Mouse (Mus musculus) neural tube, embryonic 12.5 days (tissue): ENCODE measurements at regions not wholly inside any gene's neighbourhood (a gene's known extent, or its start where the extent isn't known, plus 50 kb on each side); places are given as distances from the start of the nearest gene placed in this dataset.
"Not testable (repeated sequence)": the region's sequence is repeated elsewhere in the genome, so short reads cannot be mapped to it uniquely, and the experiment has no call there.

ENCODE experiments used
- ATAC-seq: fragments of 200-750 bp; cut with Nextera tagmentation; 2 replicates; pipeline ENCODE4 v1.8.0; 2017; ENCODE audit warnings: low read depth, mild to moderate bottlenecking, moderate TSS enrichment, moderate library complexity; ENCODE audit not compliant: low FRiP score
- H3K27ac ChIP-seq: fragments of 300-500 bp; sonication (generic); 2 replicates; pipeline ENCODE4 v1.5.1; 2016
- H3K27me3 ChIP-seq: fragments of 300-500 bp; sonication (generic); replicated peaks from 2 replicates; pipeline ENCODE4 v1.6.1; 2016; ENCODE audit warnings: mild to moderate bottlenecking
- H3K36me3 ChIP-seq: fragments of 300-500 bp; sonication (generic); 2 replicates; pipeline ENCODE4 v1.6.1; 2016; ENCODE audit warnings: mild to moderate bottlenecking
- H3K4me1 ChIP-seq: fragments of 300-500 bp; sonication (generic); 2 replicates; pipeline ENCODE4 v1.6.1; 2016
- H3K4me2 ChIP-seq: fragments of 300-500 bp; sonication (generic); replicated peaks from 2 replicates; pipeline ENCODE4 v1.6.1; 2016; ENCODE audit warnings: mild to moderate bottlenecking
- H3K4me3 ChIP-seq: fragments of 300-500 bp; sonication (generic); 2 replicates; pipeline ENCODE4 v1.5.1; 2016
- H3K9ac ChIP-seq: fragments of 300-500 bp; sonication (generic); 2 replicates; pipeline ENCODE4 v1.6.1; 2016; ENCODE audit warnings: mild to moderate bottlenecking
- H3K9me3 ChIP-seq: fragments of 300-500 bp; sonication (generic); 2 replicates; pipeline ENCODE4 v1.6.1; 2016; ENCODE audit warnings: mild to moderate bottlenecking
- WGBS: fragments of 180-500 bp; shearing (Covaris S2); methylation state at CpG from one replicate; pipeline ENCODE4 v1.1.7; 2016; 5-methylcytosine and 5-hydroxymethylcytosine counted together

- Histone ChIP-seq H3K4me2 (no peak overlapping the region), H3K9ac (no peak overlapping the region), H3K9me3 (no peaks in the 10 kb centered on the region), H3K4me1 (no peaks in the 10 kb centered on the region), H3K27me3 (no peaks in the 10 kb centered on the region), H3K4me3 (no peak overlapping the region), H3K27ac (no peak overlapping the region), H3K36me3 (no peaks in the 10 kb centered on the region)
- ATAC-seq = no peak
Observed at GRCm38 (mm10) chr8:42442786-42443185, 698.5 kb downstream of the Triml1 start.

GRCm38 (mm10) chr8:42402632-42403031, 738.7 kb downstream of the Triml1 start:
- no peaks in the 10 kb centered on the region for H3K27me3 ChIP-seq
- H3K4me1 ChIP-seq = no peaks in the 10 kb centered on the region
- H3K9me3 ChIP-seq = no peaks in the 10 kb centered on the region
- no peak overlapping the region for H3K4me3 ChIP-seq
- ATAC-seq = no peak
- no peaks in the 10 kb centered on the region for H3K36me3 ChIP-seq
- no peak overlapping the region for H3K4me2 ChIP-seq
- H3K9ac ChIP-seq = no peak overlapping the region
- H3K27ac ChIP-seq = no peak overlapping the region
- WGBS = 37% methylated on average over 2 of the region's 2 CpGs

- Histone ChIP-seq H3K4me2 (no peak overlapping the region), H3K9me3 (no peaks in the 10 kb centered on the region), H3K4me1 (no peaks in the 10 kb centered on the region), H3K27ac (no peak overlapping the region), H3K27me3 (no peaks in the 10 kb centered on the region), H3K4me3 (no peak overlapping the region), H3K9ac (no peak overlapping the region), H3K36me3 (no peaks in the 10 kb centered on the region)
- no peak for ATAC-seq
- WGBS = 91% methylated on average over 3 of the region's 3 CpGs
Observed at GRCm38 (mm10) chr8:42396886-42397285, 744.4 kb downstream of the Triml1 start.

- Histone ChIP-seq H3K4me2 (no peak overlapping the region), H3K9me3 (no peaks in the 10 kb centered on the region), H3K36me3 (no peaks in the 10 kb centered on the region), H3K4me1 (no peaks in the 10 kb centered on the region), H3K27ac (no peak overlapping the region), H3K4me3 (no peak overlapping the region), H3K27me3 (no peaks in the 10 kb centered on the region), H3K9ac (no peak overlapping the region)
- ATAC-seq = no peak
- 56% methylated on average over 3 of the region's 3 CpGs for WGBS
Observed at GRCm38 (mm10) chr8:42388816-42389215, 752.5 kb downstream of the Triml1 start.

- H3K36me3 ChIP-seq = no peaks in the 10 kb centered on the region
- no peaks in the 10 kb centered on the region for H3K27me3 ChIP-seq
- no peak overlapping the region for H3K27ac ChIP-seq
- ATAC-seq = no peak
- no peak overlapping the region for H3K4me3 ChIP-seq
- no peaks in the 10 kb centered on the region for H3K4me1 ChIP-seq
- H3K4me2 ChIP-seq = no peak overlapping the region
- no peak overlapping the region for H3K9ac ChIP-seq
- no peaks in the 10 kb centered on the region for H3K9me3 ChIP-seq
- WGBS = 74% methylated on average over 3 of the region's 3 CpGs
Observed at GRCm38 (mm10) chr8:42348073-42348603, 793.1 kb downstream of the Triml1 start.

DNA sequence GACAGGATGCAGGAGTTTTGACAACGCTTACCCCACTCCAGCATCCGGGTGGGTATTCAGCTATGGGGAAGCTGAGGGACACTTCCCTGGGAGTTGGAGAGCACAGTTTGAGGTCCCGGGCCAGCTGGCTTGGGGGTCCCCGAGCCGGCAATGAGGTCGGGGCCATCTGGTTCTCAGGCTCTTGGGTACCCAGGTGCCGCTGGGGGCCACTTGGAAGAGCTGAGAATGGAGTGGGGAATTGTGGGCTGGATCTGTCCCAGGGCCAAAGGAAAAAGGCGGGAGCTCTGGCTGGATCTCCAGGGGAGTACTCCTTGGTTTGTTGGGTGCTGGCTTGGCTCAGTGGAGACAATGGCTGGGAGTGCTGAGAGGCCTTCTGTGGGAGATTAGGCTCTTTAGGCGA, 806.6 kb downstream of the Triml1 start:
- no peak overlapping the region for H3K4me3 ChIP-seq
- H3K9me3 ChIP-seq = no peaks in the 10 kb centered on the region
- H3K9ac ChIP-seq = no peak overlapping the region
- no peak overlapping the region for H3K4me2 ChIP-seq
- no peaks in the 10 kb centered on the region for H3K36me3 ChIP-seq
- no peaks in the 10 kb centered on the region for H3K27me3 ChIP-seq
- WGBS = 92% methylated on average over 9 of the region's 9 CpGs
- no peaks in the 10 kb centered on the region for H3K4me1 ChIP-seq
- no peak for ATAC-seq
- H3K27ac ChIP-seq = no peak overlapping the region

GRCm38 (mm10) chr8:42324663-42325062, 816.6 kb downstream of the Triml1 start:
- H3K36me3 ChIP-seq = no peaks in the 10 kb centered on the region
- H3K9me3 ChIP-seq = no peaks in the 10 kb centered on the region
- H3K9ac ChIP-seq = no peak overlapping the region
- no peaks in the 10 kb centered on the region for H3K27me3 ChIP-seq
- no peak overlapping the region for H3K4me2 ChIP-seq
- H3K27ac ChIP-seq = no peak overlapping the region
- H3K4me3 ChIP-seq = no peak overlapping the region
- WGBS = 82% methylated on average over 4 of the region's 4 CpGs
- ATAC-seq = no peak
- no peaks in the 10 kb centered on the region for H3K4me1 ChIP-seq

DNA sequence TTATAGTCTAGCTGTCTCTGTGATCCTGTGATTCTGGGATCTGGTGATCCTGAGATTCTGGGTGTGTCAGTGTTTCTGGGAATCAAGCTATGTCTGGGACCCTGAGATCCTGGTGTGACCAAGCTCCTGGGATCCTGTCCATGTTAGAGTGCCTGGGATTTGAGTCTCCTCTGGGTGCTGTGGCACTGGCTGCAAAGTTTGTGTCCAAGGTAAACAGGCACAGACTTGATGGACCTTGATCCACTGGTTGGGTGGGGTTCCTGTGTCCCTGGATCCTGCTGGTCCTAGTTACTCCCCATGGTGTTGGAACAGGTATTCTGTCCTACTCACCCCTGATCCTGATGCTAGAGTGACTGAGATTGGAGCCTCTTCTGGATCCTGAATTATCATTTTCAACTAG, 818.4 kb downstream of the Triml1 start:
- no peak overlapping the region for H3K4me3 ChIP-seq
- H3K9ac ChIP-seq = no peak overlapping the region
- no peaks in the 10 kb centered on the region for H3K27me3 ChIP-seq
- no peak for ATAC-seq
- no peaks in the 10 kb centered on the region for H3K9me3 ChIP-seq
- H3K27ac ChIP-seq = no peak overlapping the region
- no peaks in the 10 kb centered on the region for H3K4me1 ChIP-seq
- no peaks in the 10 kb centered on the region for H3K36me3 ChIP-seq
- no peak overlapping the region for H3K4me2 ChIP-seq

GRCm38 (mm10) chr8:42311060-42311459, 830.2 kb downstream of the Triml1 start:
- Histone ChIP-seq H3K27ac (no peak overlapping the region), H3K9me3 (no peaks in the 10 kb centered on the region), H3K9ac (no peak overlapping the region), H3K4me3 (no peak overlapping the region), H3K4me2 (no peak overlapping the region), H3K4me1 (no peaks in the 10 kb centered on the region), H3K27me3 (no peaks in the 10 kb centered on the region), H3K36me3 (no peaks in the 10 kb centered on the region)
- 86% methylated on average over 1 of the region's 1 CpGs for WGBS
- ATAC-seq = no peak

DNA sequence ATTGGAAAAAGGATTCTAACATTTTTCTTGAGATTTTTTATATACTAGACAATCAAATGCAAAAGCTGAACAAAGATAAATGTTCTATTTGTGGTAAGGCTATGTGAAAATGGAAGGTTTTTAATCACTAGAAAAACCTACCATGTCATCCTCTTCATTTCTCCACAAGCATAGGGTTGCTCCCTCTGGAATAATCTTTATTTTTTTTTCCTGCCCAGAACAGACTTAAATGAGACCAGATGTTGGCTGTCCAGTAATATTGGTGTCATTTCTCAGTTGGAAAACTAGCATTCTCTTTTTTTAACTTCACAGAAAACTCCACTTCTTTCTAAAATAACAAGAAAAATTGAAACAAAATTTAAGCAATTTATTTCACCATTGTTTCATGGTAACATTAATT, 849.9 kb downstream of the Triml1 start:
- H3K36me3 ChIP-seq = no peaks in the 10 kb centered on the region
- no peak overlapping the region for H3K9ac ChIP-seq
- no peaks in the 10 kb centered on the region for H3K27me3 ChIP-seq
- no peak for ATAC-seq
- H3K4me2 ChIP-seq = no peak overlapping the region
- H3K9me3 ChIP-seq = no peaks in the 10 kb centered on the region
- no peak overlapping the region for H3K4me3 ChIP-seq
- no peak overlapping the region for H3K27ac ChIP-seq
- no peaks in the 10 kb centered on the region for H3K4me1 ChIP-seq

GRCm38 (mm10) chr8:42282011-42282410, 859.3 kb downstream of the Triml1 start:
- H3K36me3 ChIP-seq = no peaks in the 10 kb centered on the region
- 92% methylated on average over 2 of the region's 2 CpGs for WGBS
- H3K9me3 ChIP-seq = no peaks in the 10 kb centered on the region
- H3K27ac ChIP-seq = no peak overlapping the region
- no peak for ATAC-seq
- no peaks in the 10 kb centered on the region for H3K27me3 ChIP-seq
- H3K4me2 ChIP-seq = no peak overlapping the region
- no peaks in the 10 kb centered on the region for H3K4me1 ChIP-seq
- H3K4me3 ChIP-seq = no peak overlapping the region
- H3K9ac ChIP-seq = no peak overlapping the region

GRCm38 (mm10) chr8:42253358-42253757, 836.5 kb upstream of the Frg1 start:
- Histone ChIP-seq H3K36me3 (no peaks in the 10 kb centered on the region), H3K27ac (no peak overlapping the region), H3K4me2 (no peak overlapping the region), H3K27me3 (no peaks in the 10 kb centered on the region), H3K4me3 (no peak overlapping the region), H3K9me3 (no peaks in the 10 kb centered on the region), H3K9ac (no peak overlapping the region), H3K4me1 (no peaks in the 10 kb centered on the region)
- 98% methylated on average over 1 of the region's 1 CpGs for WGBS
- no peak for ATAC-seq

GRCm38 (mm10) chr8:42242321-42242720, 825.4 kb upstream of the Frg1 start:
- not testable (repeated sequence) for H3K9me3 ChIP-seq, H3K4me3 ChIP-seq, H3K9ac ChIP-seq, H3K4me2 ChIP-seq, H3K4me1 ChIP-seq, H3K27me3 ChIP-seq, H3K27ac ChIP-seq, H3K36me3 ChIP-seq, ATAC-seq
- 86% methylated on average over 1 of the region's 1 CpGs for WGBS
